Mouse (Mus musculus): Measurements from ENCODE around the gene Tmod2. TPM values are rescaled to one million over a fixed set of nuclear protein-coding genes. Genes with fewer than 3 reads are reported as not detected.
"Not testable (repeated sequence)": the region's sequence is repeated elsewhere in the genome, so short reads cannot be mapped to it uniquely, and the experiment has no call there.

Tmod2 gene
- polyA plus RNA-seq, 1 experiment from 2014 or later = 41.1 TPM

DNA sequence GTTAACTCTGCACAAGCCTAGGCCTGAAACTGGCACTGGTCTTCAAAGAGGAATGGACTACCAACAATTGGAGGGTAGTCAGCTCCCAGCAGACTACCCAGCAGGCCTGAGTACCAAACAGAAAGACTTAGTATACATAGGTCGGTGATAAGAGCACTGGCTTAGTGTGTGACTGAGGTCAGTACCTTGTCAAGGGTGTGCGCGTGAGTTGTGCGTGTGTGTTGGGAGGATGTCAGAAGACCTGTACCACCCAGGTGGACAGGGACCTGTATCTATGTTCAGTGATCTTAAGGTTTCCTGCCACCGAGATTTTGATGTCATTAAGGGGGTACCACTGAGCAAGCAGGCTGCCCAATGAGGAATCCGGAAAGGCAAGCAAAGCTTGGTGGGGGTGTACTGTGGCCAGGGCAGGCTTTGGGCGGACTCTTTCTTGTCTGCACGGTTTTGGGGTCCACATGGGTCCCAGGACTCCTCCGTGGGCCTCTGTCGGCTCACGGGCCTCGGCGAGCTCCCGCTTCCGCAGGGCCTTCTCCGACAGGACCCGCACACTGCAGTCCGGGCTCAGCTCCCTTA is 13.9 kb upstream of the Tmod2 start:
- no peak for DNase-seq (ENCODE audit: extremely low spot score, low spot score)
- Histone ChIP-seq H3K36me3 (replicated peaks) (no peaks in the 10 kb centered on the region), H3K27me3 (ENCODE audit: poor library complexity, severe bottlenecking) (peaks cover 20% of the 10 kb centered on the region), H3K4me1 (peaks cover 19% of the 10 kb centered on the region), H3K4me3 (peak overlapping the region; percentile 86), H3K9me3 (0 out of 2 replicates have a peak, but pooled peaks cover 4% of the 10 kb centered on the region), H3K27ac (peak overlapping the region; percentile 95)
- WGBS = 14% methylated on average over 18 of the region's 18 CpGs

DNA sequence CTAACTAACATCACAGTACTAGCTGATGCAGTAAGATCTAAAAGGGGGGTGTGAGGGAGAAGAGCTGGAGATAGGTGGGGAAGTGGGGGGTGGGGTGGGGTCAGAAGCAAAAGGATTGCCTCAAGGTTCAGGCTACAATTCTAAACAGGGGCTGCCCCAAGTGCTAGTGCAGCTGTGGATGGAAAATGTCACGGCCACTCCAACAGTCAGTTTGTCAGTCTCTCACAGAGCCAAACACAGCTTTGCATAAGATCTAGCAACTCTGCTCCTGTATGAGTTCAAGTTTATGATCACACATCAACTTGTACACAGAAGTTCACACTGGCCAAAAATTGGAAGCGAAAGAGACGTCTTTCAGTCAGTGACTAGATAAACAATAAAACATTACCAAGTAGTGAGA is 10.3 kb upstream of the Tmod2 start:
- Histone ChIP-seq H3K27ac (no peak overlapping the region), H3K4me3 (no peak overlapping the region), H3K27me3 (ENCODE audit: poor library complexity, severe bottlenecking) (peaks cover 14% of the 10 kb centered on the region), H3K4me1 (peaks cover 17% of the 10 kb centered on the region), H3K36me3 (replicated peaks) (no peaks in the 10 kb centered on the region), H3K9me3 (0 out of 2 replicates have a peak, but pooled peaks cover 4% of the 10 kb centered on the region)
- no peak for DNase-seq (ENCODE audit: extremely low spot score, low spot score)
- 91% methylated on average over 3 of the region's 3 CpGs for WGBS

DNA sequence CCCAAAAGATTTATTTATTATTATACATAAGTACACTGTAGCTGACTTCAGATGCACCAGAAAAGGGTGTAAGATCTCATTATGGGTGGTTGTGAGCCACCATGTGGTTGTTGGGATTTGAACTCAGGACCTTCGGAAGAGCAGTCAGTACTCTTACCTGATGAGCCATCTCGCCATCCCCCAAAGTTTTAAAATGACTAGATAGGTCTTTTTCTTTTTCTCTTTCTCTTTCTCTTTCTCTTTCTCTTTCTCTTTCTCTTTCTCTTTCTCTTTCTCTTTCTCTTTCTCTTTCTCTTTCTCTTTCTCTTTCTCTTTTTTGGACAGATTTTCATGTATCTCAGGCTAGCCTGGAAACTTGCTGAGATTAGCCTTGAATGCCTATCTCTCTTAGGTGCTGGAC is 8.6 kb upstream of the Tmod2 start:
- not testable (repeated sequence) for DNase-seq (ENCODE audit: extremely low spot score, low spot score); H3K4me3 ChIP-seq; H3K27ac ChIP-seq; H3K4me1 ChIP-seq; H3K27me3 ChIP-seq (ENCODE audit: poor library complexity, severe bottlenecking); H3K9me3 ChIP-seq; H3K36me3 ChIP-seq (replicated peaks)
- WGBS = 95% methylated on average over 2 of the region's 2 CpGs

DNA sequence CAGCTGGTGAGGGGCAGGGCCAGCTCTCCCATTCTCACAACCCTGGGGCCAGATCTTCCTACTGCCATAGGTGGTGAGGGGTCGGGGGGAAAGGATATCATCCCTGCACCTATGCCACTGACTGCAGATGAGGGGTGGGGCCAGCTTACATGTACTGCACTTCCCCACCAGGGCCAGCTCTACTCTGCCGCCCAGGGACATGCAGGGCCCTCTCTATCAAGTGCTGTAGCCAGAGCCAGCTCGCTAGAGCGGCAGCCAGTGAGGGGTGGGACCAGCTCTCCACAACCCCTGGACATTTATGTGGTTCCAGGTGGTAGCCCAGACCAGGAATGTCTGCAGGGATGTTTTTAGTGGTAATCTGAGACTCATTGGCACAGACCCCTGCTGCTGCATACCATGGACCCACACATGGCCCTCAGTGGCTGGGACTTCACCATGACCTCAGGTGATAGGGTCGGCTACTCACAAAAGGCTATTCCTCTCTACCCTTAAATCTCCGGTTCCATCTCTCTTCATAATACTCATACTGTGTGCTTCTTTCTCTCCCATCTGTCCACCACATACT is 7.8 kb upstream of the Tmod2 start:
- Histone ChIP-seq H3K27ac (no peak overlapping the region), H3K27me3 (ENCODE audit: poor library complexity, severe bottlenecking) (peaks cover 1% of the 10 kb centered on the region), H3K36me3 (replicated peaks) (no peaks in the 10 kb centered on the region), H3K4me3 (no peak overlapping the region), H3K4me1 (no peaks in the 10 kb centered on the region), H3K9me3 (0 out of 2 replicates have a peak, but pooled peaks cover 4% of the 10 kb centered on the region)
- 86% methylated on average over 6 of the region's 6 CpGs for WGBS
- no peak for DNase-seq (ENCODE audit: extremely low spot score, low spot score)

DNA sequence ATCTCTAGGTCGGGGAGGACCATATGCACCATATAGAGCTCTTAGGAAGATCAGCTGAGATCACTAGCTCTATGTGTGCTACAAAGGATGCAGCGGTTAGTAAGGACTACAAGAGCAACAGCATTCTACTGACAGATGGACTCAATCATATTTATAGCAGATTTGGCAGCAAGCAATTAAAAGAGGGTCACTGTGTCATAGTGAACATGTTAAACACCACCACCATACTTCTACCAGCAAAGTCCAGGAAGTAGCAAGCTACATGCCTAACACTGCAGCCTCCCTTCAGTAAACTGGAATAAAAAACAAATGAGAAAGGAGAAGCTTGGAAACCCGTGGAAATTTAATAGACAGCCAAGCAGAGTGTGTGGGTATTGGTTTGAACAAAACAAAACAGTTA is 5.4 kb upstream of the Tmod2 start:
- Histone ChIP-seq H3K36me3 (replicated peaks) (no peaks in the 10 kb centered on the region), H3K4me3 (no peak overlapping the region), H3K9me3 (0 out of 2 replicates have a peak, but pooled peaks cover 4% of the 10 kb centered on the region), H3K27me3 (ENCODE audit: poor library complexity, severe bottlenecking) (no peaks in the 10 kb centered on the region), H3K27ac (no peak overlapping the region), H3K4me1 (no peaks in the 10 kb centered on the region)
- WGBS = 73% methylated on average over 3 of the region's 3 CpGs
- no peak for DNase-seq (ENCODE audit: extremely low spot score, low spot score)

DNA sequence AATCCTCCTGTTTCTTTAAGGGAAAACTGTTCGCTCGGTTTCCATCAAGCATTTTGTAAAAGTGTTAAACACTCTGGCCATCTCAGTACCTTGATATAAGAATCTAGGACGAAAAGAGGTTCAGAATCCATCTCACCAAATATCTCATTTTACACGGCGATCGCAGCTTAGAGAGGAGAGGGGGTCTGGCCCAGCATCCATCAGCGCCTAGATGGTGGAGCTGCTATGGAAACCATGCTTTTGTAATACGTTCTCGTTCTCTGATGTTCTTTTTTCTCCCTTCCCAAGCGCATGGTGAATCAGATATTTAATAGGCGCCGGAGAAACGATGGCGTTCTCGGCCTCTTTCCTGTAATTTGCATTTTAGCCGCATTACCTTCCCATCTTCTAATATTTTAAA is 1.2 kb downstream of the Tmod2 start:
- Histone ChIP-seq H3K4me3 (peak overlapping the region; percentile 78), H3K4me1 (peaks cover 18% of the 10 kb centered on the region), H3K9me3 (peaks cover under 1% of the 10 kb centered on the region; the same call in 1 of the 2 replicates), H3K27ac (peak overlapping the region; percentile 87; the same call in 1 of the 2 replicates), H3K36me3 (replicated peaks) (peaks cover 3% of the 10 kb centered on the region), H3K27me3 (ENCODE audit: poor library complexity, severe bottlenecking) (peaks cover 14% of the 10 kb centered on the region)
- 17% methylated on average over 16 of the region's 16 CpGs for WGBS
- DNase-seq (ENCODE audit: extremely low spot score, low spot score) = no peak

DNA sequence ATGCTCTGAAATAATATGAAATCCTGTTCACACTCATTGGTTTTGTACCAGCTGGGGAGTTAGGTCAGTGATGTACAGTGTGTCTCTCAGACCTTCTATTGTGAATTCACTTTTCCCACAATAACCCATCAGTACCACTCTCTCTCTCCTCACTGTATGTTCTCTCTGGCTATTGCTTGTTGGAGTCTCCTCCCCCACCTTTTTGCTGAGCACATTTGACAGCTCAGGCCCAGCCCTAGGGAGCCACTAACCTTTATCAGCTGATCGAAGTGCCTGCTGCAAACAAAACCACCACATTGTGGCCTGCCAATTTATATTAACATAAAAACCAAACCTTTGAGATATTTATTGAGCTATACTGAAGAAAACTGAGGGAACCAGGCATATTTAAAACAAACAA is 1.6 kb downstream of the Tmod2 start:
- H3K36me3 ChIP-seq (replicated peaks) = peaks cover 8% of the 10 kb centered on the region
- H3K27me3 ChIP-seq (ENCODE audit: poor library complexity, severe bottlenecking) = peaks cover 14% of the 10 kb centered on the region
- no peak overlapping the region for H3K27ac ChIP-seq
- peaks cover 5% of the 10 kb centered on the region; the same call in 1 of the 2 replicates for H3K9me3 ChIP-seq
- peak overlapping the region; percentile 78 for H3K4me3 ChIP-seq
- no peak for DNase-seq (ENCODE audit: extremely low spot score, low spot score)
- 80% methylated on average over 1 of the region's 1 CpGs for WGBS
- H3K4me1 ChIP-seq = peaks cover 18% of the 10 kb centered on the region

DNA sequence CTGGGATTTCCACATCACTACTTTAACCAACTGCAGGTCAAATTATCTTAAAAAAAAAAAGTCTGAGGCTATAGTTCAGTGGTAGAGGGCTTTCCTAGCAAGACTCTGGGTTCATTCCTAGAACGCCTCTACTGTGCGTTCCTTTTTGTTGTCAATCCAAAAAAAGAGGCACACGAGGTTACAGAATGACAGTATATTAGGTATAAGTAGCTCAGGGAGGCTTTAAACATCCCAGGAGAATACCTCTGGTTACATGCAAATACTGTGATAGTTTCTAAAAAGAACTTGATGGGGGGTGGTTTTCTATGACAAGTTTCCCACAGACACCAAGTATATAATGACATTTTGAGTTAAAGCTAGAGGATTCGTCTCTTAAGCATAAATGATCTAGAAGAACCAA is 3.6 kb downstream of the Tmod2 start:
- Histone ChIP-seq H3K9me3 (peaks cover 7% of the 10 kb centered on the region; the same call in 1 of the 2 replicates), H3K4me3 (no peak overlapping the region), H3K27me3 (ENCODE audit: poor library complexity, severe bottlenecking) (peaks cover 14% of the 10 kb centered on the region), H3K27ac (no peak overlapping the region), H3K36me3 (replicated peaks) (peaks cover 16% of the 10 kb centered on the region), H3K4me1 (peaks cover 18% of the 10 kb centered on the region)
- WGBS = 94% methylated on average over 4 of the region's 4 CpGs
- no peak for DNase-seq (ENCODE audit: extremely low spot score, low spot score)

DNA sequence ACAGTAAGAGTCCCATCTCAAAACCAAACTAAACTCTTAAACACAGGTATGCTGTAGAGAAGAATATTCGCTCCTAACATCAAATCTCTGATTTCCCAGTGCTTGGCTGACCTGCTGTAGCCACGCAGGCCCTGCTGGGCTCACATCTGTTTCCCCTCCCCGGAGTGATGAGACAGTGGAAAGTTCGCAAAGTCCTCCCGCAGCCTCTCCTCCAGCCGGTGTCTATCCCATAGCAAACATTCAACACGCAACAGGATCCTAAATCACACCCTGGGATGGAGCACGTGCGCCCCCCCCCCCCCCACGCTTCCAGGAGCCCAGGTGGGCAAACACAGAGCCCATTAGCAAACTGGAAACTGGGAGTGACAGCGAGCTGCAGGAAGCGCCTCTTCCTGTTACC is 9.6 kb downstream of the Tmod2 start:
- peaks cover 19% of the 10 kb centered on the region for H3K36me3 ChIP-seq (replicated peaks)
- 67% methylated on average over 12 of the region's 12 CpGs for WGBS
- H3K4me3 ChIP-seq = no peak overlapping the region
- peaks cover 13% of the 10 kb centered on the region; the same call in 1 of the 2 replicates for H3K4me1 ChIP-seq
- H3K27ac ChIP-seq = no peak overlapping the region
- DNase-seq (ENCODE audit: extremely low spot score, low spot score) = no peak
- no peaks in the 10 kb centered on the region for H3K27me3 ChIP-seq (ENCODE audit: poor library complexity, severe bottlenecking)
- H3K9me3 ChIP-seq = peaks cover 7% of the 10 kb centered on the region; the same call in 1 of the 2 replicates

DNA sequence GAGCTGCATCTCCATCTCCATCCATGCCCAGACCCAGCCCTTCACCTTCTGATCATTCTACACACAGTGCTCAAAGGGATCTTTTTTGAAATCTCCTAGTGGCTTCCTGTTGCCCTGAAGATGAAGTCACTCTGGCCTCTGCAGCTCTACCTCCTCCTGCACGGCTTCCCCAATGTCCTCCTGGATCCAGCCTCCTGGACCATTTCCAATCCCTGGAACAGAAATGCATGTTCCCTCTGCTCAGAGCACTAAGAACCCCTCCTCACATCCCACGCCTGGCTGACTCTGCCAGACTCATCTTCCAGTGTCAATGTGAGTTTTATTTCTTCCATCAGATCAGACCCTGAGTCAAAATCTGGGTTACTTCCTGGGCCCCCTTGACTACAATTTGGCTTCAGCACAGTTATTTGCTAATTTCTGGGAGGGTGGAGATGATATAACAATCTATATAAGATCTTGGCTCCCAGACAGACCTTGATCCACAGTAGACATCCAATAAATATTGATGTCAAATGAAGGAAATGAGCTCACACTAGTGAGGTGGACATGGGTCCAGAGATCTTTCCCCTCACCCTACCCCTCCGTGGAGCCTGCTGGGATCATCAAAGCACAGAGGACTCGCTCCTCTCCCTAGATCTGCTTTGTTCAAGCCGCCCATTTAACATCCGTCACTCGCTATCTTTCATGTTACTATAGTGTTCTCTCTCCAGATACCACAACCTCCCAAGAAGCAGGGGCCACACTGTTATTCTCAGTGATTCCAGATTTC is 10.8 kb downstream of the Tmod2 start:
- Histone ChIP-seq H3K4me1 (peaks cover 13% of the 10 kb centered on the region; the same call in 1 of the 2 replicates), H3K4me3 (no peak overlapping the region), H3K9me3 (peaks cover 7% of the 10 kb centered on the region; the same call in 1 of the 2 replicates), H3K27ac (no peak overlapping the region), H3K36me3 (replicated peaks) (peaks cover 19% of the 10 kb centered on the region), H3K27me3 (ENCODE audit: poor library complexity, severe bottlenecking) (no peaks in the 10 kb centered on the region)
- DNase-seq (ENCODE audit: extremely low spot score, low spot score) = no peak
- 86% methylated on average over 7 of the region's 7 CpGs for WGBS

DNA sequence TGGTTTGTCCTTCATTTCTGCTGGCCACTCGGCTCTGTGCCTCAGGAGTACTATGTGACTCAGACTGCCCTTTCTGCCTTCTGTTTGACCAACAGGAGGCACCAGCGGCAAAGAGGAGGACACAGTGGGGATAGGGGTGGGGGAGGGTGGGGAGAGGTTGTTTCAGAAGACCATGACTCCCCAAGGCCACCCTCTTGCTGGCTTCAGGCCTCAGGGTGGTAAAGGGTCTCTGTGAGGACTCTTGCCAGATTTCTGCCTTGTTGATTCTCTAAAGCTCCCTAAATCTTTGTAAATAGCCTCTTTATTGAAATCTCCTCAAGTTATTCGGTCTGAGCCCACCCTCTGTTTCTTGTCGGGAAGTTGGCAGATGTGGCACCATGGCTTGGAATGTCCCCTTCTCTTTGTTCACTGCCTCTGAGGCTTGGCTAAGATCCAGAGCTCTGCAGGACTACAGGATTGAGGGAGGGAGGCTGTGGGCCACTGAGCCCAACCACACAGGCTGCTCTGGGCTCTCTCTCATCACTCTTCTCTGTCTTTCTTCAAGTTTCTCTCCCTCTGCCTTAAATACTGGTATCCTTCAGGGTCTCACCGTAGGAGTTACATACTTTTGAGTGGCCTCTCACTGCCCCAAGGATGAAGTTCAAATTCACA is 11.8 kb downstream of the Tmod2 start:
- Histone ChIP-seq H3K27me3 (ENCODE audit: poor library complexity, severe bottlenecking) (no peaks in the 10 kb centered on the region), H3K4me3 (no peak overlapping the region), H3K27ac (peak overlapping the region; percentile 62), H3K9me3 (0 out of 2 replicates have a peak, but pooled peaks cover under 1% of the 10 kb centered on the region), H3K36me3 (replicated peaks) (peaks cover 18% of the 10 kb centered on the region), H3K4me1 (peaks cover 13% of the 10 kb centered on the region; the same call in 1 of the 2 replicates)
- no peak for DNase-seq (ENCODE audit: extremely low spot score, low spot score)
- WGBS = 69% methylated on average over 5 of the region's 5 CpGs

DNA sequence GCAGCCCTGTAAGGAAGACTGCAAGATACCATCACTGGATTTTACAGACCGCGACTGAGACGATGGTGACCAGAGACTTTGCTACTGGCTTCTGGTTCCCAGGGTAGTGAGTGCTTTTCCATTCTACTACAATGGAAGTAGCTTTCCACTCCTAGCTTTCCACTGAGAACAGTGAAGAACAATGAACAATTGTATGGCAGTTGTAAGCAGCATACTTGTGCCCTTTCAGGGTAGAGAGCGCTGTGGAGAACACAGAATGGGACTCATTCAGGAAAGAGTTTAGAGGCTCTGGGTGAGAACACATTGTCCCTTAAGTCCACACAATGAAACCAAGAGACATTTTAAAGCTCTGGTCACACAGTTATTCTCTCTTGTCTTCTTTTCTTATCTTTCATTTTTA is 13.5 kb downstream of the Tmod2 start:
- no peak overlapping the region for H3K4me3 ChIP-seq
- H3K27me3 ChIP-seq (ENCODE audit: poor library complexity, severe bottlenecking) = no peaks in the 10 kb centered on the region
- peaks cover 13% of the 10 kb centered on the region; the same call in 1 of the 2 replicates for H3K4me1 ChIP-seq
- peaks cover 28% of the 10 kb centered on the region for H3K36me3 ChIP-seq (replicated peaks)
- 83% methylated on average over 4 of the region's 4 CpGs for WGBS
- H3K9me3 ChIP-seq = no peaks in the 10 kb centered on the region
- no peak overlapping the region for H3K27ac ChIP-seq
- DNase-seq (ENCODE audit: extremely low spot score, low spot score) = no peak

All from forebrain, embryonic 10.5 days (tissue).